Mouse (Mus musculus) layer of hippocampus, postnatal 10 days (tissue): ENCODE results near the gene Carm1. TPM values are rescaled to one million over a fixed set of nuclear protein-coding genes. Genes with fewer than 3 reads are reported as not detected.
"Not testable (repeated sequence)": the region's sequence is repeated elsewhere in the genome, so short reads cannot be mapped to it uniquely, and the experiment has no call there.

ENCODE experiments used
- DNase-seq, 2 experiments: peaks; one replicate each; pipeline ENCODE4 v3.0.0; 2021; ENCODE audit warnings: low spot score in 2 of 2
- total RNA-seq, 2 experiments: library from RNA; stranded (reverse); gene quantifications; 2 replicates each; pipeline ENCODE4 v1.2.3; 2021

The Carm1 gene
- total RNA-seq, 2 experiments from 2014 or later: 75.7 to 84.3 TPM

DNA sequence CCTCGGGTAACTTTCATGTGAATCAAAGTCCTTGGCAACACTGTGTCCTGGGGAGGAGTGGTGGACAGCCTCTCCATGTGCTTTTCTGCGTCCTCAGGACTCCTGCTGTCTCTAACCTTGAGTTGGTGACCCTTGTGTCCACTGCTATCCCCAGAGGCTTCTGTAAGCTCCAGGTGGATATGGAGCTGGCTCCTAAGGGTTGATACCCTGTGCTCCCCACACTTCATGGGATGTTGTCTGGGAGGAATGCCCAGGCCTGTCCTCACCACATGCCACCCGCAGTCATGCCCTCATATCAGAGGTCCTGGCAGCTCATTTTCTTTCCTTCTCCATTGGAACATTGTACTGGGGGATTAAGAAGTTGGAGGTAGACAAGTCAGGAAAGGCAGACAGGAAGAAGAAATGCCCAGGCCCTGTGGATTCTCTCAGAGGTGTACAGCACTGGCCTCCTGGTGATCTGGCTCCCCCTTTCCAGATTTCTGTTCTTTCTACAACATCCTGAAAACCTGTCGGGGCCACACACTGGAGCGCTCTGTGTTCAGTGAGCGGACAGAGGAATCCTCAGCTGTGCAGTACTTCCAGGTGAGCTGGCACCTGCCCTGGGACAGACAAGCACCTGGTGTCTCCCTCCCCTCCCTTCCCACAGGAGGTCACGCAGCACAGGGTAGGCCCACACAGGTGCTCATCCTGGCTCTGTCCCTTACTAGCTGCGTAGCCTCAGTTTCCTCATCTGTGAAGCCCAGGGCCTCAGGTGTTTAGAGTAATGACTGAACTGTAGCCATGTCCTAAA, 27.5 kb downstream of the Carm1 start:
- DNase-seq: no peak

DNA sequence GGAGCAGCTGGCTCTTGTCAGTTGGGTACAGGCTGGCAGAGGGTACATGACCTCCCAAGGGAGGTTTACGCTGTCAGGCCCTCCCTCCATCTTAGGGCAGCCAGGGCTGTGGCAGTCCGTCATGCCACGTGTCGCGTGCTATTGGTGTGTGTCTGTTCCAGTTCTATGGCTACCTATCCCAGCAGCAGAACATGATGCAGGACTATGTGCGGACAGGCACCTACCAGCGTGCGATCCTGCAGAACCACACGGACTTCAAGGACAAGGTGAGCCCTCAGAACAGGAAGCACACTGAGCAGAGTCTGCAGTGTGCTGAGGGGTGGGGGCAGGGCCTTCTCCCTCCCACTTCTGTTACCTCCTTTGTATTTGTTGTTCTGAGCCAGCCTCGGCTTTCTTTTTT, 28.6 kb downstream of the Carm1 start:
- no peak for DNase-seq

DNA sequence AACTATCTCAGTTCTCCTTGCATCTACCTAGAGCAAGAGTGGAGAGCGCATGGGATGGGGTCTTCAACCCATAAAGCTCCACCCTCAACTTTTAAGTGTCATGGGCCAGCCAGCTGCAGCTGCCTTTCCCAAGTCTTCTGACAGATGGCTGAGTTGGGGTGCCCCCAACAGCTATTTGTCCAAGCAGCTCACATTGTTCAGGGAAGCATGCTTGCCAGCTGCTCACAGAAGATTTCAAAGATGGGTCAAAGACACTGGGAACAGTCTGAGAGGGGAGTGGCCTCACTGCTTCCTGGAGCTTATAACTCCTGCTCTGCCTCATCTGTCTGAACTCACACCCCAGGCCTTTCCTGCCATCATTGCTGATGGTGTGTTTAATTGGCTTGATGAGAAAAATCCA, 29.6 kb downstream of the Carm1 start:
- DNase-seq: no peak

DNA sequence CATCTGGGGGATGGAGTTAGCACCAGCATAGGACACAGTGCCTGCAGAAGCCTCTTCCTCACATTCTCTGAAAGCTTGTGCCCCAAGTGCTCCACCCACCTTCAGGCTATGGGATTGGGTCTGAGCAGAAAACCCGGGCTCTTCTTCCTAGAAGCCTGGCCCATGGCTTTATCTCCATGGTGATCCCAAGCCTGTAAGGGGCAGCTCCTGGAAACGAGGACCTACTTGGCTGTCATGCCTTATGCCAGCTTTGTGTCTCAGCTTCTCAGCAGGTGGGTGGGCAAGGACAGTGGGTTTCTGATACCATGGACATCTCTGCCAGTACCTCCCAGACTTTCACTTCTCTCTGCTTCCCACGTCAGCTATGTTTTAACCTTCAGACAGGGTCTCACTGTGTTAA, 31.5 kb downstream of the Carm1 start:
- no peak for DNase-seq

DNA sequence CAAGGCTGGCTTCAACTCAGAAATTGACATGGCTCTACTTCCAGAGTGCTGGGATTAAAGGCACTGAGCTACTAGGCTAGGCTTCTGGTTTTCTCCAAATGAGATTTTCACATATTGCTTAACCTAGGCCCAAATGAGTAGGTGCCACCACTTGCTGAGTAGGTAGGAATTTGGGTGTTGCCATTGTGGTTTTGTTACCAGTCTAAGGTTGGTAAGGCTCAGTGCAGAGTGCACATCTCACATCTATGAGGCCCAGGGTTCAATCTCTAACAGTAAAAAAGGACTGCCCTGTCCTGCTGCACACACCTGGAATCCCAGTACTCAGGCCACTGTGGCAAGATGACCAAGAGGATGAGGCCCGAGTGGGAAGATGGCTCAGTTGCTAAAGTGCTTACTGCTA, 38.7 kb downstream of the Carm1 start:
- DNase-seq: no peak

DNA sequence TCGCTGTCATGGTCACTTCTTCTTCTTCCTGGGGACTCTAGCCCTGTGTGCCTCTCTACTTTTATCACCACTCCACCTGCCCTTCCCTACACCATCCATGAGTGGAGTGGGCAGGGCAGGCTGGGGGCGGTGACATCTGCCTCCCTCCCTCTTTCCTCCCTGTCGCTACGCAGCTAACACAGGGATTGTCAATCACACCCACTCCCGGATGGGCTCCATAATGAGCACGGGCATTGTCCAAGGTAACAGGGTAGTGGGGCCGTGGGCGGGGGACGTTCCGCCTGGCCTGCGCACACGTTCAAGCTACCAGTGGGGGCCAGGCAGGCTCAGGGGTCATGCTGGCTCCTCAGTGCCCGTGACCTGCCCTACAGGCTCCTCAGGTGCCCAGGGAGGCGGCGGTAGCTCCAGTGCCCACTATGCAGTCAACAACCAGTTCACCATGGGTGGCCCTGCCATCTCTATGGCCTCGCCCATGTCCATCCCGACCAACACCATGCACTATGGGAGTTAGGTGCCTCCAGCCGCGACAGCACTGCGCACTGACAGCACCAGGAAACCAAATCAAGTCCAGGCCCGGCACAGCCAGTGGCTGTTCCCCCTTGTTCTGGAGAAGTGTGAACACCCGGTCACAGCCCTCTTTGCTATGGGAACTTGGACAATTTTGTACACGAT, 41.1 kb downstream of the Carm1 start:
- no peak for DNase-seq

DNA sequence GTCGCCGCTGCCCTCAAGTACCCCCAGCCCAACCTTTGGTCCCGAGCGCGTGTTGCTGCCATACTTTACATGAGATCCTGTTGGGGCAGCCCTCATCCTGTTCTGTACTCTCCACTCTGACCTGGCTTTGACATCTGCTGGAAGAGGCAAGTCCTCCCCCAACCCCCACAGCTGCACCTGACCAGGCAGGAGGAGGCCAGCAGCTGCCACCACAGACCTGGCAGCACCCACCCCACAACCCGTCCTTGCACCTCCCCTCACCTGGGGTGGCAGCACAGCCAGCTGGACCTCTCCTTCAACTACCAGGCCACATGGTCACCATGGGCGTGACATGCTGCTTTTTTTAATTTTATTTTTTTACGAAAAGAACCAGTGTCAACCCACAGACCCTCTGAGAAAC, 41.7 kb downstream of the Carm1 start:
- no peak for DNase-seq

DNA sequence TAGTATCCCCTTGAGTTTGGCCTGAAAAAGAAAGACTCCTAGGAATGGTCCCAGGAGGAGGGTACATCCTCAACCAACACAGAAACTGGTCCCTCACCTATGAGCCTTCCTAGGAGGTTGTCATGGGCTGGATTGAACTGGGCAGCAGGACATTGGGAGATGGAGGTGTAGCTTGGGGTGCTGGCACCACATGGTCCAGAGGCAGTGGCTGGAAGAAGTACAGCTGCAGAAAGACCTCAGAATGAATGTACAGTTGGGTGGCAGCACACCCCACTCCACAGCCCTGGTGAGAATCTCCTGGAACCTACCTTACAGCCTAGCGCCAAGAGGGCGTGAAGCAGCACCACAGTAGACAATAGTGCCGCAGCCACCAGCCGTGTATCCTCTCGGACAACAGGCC, 42.8 kb downstream of the Carm1 start:
- DNase-seq: no peak

DNA sequence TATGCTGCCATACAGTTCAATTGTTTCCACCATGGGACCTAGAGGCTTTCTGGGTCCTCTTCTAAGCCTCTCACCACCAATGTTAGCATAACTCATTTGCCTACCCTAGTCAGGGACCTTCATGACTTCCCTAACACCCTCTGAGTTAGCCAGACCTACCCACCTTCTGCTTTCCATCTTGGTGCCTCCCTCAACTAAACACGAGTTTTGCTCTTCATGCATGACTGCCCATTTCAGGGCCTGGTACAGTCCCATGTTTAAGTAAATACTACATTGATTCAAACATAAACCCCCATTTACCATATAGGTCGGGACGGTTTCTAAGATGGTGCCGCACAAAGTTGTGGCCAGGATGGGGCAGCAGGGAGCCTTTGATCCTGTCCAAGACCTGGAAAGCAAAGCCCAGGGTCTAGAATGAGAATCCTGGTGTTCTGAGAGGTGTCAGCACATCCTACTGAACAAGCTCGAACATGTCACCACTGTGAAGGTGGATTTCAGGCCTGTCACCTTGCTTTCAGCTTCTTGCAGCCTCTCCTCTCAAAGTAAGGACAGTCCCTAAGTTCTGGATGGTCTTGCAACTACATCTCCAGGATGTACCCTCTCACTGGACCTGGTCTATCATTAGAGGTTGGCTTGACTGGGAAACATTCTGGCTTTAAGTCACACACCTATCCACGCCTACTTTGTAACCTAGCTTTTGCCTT, 44.6 kb downstream of the Carm1 start:
- no peak for DNase-seq

DNA sequence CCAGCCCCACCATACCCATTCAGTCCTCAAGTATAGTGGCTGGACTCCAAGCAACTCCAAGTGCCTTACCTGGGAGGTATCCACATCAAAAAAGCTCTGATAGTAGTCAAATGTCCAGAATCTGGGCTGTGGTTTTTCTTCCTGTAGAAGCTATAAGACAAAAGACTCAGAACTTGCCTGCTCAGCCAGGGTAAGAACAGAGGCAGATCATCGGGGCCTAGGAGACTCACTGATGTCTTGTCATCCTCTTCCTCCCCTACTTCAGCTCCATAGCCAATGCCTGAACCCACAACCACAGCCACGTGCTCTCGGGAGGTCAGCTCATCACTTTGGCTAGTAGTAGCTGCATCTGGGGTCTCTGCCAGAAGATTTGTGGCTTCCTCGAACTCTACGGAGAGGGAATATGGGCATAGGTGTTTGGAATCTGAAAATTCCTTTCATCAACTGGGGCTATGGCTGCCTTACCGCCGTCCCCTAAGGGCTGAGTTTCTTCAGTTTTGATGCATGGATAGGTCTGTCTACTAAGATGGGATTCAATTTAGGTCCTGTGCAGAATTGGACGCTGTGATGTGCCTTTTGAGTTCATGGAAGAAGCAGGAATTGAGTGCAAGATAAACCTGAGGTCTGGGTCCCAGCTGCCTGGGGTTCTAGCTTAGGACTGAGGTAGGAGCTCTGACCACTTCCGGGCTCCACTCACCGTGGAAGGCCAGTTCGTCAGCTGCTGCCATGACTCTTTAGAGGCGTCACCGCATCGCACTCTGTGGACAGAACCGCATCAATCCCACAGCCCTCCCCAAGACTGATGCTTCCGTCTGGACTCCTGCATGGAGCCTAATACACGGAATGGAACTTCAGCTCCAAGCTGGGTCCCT, 45.4 kb downstream of the Carm1 start:
- no peak for DNase-seq

DNA sequence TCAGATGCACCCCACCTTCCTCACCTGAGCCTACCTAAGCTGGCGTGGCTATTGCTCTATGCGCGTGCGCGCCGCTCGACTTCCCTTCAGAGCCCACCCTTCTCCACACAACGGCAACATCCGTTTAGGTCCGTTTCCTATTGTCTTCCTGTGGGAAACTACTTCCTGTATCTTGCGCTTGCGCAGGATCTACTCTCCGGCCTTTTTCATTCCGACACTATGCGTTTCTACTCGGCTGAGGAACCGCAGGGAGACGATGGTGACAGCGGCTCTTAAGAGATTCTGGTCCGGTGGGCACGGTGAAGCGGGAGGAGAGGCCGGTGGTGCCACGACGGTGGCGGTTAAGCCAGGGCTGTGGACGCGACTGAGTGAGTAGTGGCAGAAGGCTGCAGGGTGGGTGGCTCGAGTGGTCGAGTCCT, 46.0 kb downstream of the Carm1 start, which contains the start of the genes Timm29 and Yipf2:
TSS of gene Timm29 (plus strand) at position 20 of the 419 bp plus-strand sequence.
TSS of gene Yipf2 (minus strand) at position 126 of the 419 bp plus-strand sequence.
- DNase-seq: peak; percentile 93 to 94

DNA sequence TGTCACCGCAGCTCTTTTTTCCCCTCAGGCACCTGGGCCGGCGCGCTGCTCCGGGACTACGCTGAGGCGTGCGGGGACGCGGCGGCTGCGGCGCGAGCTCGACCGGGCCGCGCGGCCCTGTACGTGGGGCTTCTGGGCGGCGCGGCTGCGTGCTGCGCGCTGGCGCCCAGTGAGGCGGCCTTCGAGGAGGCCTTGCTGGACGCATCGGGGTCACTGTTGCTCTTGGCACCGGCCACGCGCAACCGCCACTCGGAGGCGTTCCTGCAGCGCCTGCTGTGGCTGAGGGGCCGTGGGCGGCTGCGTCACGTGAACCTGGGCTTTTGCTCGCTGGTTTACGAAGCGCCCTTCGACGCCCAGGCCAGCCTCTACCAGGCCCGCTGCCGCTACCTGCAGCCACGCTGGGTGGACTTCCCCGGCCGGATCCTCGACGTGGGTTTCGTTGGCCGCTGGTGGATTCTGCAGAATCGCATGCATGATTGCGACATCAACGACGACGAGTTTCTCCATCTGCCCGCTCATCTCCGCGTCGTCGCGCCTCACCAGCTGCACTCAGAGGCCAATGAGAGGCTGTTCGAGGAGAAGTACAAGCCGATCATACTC, 46.5 kb downstream of the Carm1 start:
- DNase-seq: peak; percentile 62 to 68

DNA sequence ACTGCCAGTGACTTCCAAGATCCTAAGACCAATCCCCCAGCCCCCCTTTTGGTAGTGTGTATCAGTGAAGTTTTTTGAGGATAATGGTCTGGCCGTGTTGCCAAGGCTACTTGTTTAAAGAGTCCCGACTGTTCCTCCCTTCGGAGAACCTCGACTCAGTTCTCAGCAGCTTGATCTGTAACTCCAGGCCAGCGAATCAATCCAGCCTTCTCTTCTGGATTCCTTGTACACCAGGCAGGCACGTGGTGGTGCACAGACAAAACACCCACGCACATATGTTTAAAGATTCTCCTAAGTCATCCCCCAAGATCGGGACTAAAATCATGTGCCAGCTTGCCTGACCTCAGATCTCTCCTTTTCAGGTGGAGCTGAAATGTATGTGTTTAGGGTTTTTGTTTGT, 47.7 kb downstream of the Carm1 start:
- not testable (repeated sequence) for DNase-seq

DNA sequence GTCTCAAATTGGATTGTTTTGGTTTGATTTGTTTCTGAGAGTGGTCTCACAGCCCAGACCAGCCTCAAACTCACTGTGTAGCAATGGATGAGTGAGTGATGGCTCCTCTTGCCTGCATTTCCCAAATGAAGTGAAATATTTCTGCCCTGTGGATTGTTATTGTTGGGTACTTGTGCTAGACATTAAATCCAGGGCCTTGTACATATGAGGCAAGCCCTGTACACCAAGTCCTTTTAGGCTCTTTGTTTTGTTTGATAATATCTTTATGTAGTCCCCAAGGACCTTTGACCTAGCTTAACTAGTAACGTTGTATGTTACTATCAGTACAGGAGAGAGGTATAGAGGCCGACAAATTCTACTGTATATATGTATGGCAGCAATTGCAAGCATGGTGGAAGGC, 48.1 kb downstream of the Carm1 start:
- DNase-seq: no peak

DNA sequence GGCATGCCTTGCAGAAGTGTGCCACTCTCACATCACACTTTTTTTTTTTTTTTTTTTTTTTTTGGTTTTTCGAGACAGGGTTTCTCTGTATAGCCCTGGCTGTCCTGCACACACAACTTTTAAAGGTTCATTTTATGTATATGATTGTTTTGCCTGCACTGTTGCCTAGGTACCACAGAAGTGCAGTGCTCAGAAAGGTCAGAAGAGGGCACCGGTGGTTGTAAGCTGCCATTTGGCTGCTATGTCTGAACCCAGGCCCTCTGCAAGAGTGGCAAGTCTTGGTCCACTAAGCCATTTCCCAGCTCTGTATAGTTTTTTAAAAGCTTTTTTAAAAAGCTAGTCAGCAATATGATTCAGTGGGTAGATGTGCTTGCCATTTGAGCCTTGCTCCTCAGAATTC, 51.5 kb downstream of the Carm1 start:
- DNase-seq: no peak

DNA sequence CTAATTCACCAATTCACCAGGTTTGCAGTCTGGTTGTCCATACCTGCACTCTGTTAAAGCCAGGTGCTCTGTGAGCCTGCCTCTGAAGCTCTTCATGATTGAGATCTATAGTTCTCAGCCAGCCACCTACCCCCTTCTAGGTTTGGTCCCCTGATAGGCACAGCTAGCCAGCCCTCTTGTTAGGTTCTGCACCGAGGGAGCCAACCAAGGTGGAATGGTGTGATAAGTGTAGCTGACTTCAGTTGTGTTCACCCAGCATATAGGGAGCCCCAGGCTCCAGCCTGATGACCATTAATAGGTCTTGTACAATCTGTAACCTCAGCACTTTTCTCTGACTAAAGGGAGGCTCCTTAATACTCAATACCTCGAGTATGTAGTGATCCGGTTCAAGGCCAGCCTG, 53.5 kb downstream of the Carm1 start:
- DNase-seq: no peak

DNA sequence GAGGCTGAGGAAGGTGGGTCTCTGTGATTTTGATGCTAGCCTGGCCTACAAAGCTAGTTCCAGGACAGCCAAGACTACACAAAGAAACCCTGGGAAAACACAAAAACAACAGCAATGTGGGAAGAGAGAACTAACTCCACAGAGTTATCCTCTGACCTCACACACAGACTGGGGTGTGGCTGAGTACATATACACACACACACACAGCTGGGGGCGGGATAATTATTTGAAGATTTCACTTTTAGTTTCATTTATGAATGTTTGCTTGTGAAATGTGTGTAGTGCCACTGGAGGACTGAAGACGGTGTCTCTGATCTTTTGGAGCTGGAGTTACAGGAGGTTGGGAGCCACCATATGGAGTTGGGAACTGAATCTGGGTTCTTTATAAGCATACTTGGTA, 54.4 kb downstream of the Carm1 start:
- DNase-seq: no peak

DNA sequence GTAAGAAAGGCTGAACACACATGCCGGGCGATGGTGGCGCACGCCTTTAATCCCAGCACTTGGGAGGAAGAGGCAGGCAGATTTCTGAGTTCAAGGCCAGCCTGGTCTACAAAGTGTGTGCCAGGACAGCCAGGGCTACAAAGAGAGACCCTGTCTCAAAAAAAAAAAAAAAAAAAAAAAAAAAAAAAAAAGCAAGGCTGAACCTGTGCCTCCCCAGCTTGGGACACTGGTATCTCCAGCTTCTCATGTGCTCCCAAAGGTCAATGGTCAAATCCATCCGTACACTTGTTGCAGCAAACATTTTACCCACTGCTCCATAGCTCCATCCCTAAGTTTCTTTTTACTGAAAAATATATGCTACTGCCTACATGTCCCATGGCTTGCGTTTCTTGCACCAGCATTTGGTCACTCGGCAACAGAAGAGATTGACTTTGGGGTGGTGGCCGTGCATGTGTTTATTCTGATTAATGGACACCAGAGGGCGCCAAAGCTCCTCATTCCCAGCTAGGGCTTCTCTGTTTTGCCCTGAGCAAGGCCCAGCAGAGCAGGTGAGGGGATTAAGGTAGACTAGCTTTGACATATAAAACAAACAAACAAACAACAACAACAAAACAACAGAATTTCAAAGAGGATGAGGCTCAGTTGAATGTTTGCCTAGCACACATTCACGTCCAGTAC, 55.2 kb downstream of the Carm1 start:
- peak; percentile 72 to 75 for DNase-seq

DNA sequence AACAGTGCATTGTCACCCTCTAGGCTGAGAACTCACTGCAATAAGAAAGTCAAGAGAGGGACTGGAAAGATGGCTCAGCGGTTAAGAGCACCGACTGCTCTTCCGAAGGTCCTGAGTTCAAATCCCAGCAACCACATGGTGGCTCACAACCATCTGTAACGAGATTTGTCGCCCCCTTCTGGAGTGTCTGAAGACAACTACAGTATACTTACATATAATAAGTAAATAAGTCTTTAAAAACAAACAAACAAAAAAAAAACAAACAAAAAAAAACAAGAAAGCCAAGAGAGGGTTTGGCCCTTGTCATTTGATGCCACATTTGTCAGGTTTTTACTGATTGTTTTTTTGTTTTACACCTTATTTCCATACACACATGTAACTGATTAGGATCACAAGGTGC, 57.4 kb downstream of the Carm1 start:
- no peak for DNase-seq

DNA sequence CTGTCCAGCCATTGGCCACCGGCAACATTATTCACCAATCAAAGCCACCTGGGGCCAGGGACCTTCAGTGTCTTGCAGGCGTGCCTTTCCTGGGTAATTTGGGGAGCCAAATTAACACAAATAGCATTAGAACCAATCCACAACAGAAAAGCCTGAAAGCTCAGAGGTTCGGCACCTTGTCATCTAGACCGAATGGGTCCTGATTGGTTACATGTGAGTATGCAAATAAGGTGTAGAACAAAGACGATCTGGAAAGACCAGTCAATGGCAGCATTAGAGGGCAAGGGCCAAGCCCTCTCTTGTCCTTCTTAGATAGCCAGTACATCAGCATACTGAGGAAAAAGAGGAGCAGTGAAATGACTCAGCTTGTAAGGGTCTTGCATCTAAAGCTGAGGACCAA, 59.2 kb downstream of the Carm1 start:
- DNase-seq: no peak
